Mouse (Mus musculus) liver, embryonic 11.5 days (tissue): ENCODE data around the gene Spint2. TPM values are rescaled to one million over a fixed set of nuclear protein-coding genes. Genes with fewer than 3 reads are reported as not detected.
A peak's percentile ranks its signal among the peaks of the same experiment; 100 is the strongest.

Source experiments
- ATAC-seq: fragments of 200-750 bp; cut with Nextera tagmentation; replicated peaks from 2 replicates; pipeline ENCODE4 v1.8.0; 2017; ENCODE audit warnings: moderate number of reproducible peaks, mild to moderate bottlenecking, moderate TSS enrichment, moderate library complexity; ENCODE audit not compliant: low FRiP score
- DNase-seq: peaks from one replicate; pipeline ENCODE4 v3.0.0-alpha.2; 2017; ENCODE audit warnings: low spot score
- H3K27ac ChIP-seq: fragments of 300-500 bp; sonication (generic); 2 replicates; pipeline ENCODE4 v1.5.1; 2014; ENCODE audit warnings: mild to moderate bottlenecking, low read depth, low read length, control low read depth
- H3K27me3 ChIP-seq: fragments of 300-500 bp; sonication (generic); replicated peaks from 2 replicates; pipeline ENCODE4 v1.6.1; 2014; ENCODE audit warnings: low read length, mixed read lengths; ENCODE audit not compliant: control insufficient read depth, insufficient read depth
- H3K36me3 ChIP-seq: fragments of 300-500 bp; sonication (generic); 2 replicates; pipeline ENCODE4 v1.6.1; 2014; ENCODE audit warnings: mild to moderate bottlenecking, low read length, moderate library complexity, mixed read lengths; ENCODE audit not compliant: control insufficient read depth, insufficient read depth
- H3K4me1 ChIP-seq: fragments of 300-500 bp; sonication (generic); replicated peaks from 2 replicates; pipeline ENCODE4 v1.6.1; 2014; ENCODE audit warnings: low read length, mixed read lengths; ENCODE audit not compliant: control insufficient read depth, insufficient read depth
- H3K4me2 ChIP-seq: fragments of 300-500 bp; sonication (generic); 2 replicates; pipeline ENCODE4 v1.6.1; 2014; ENCODE audit warnings: mild to moderate bottlenecking, control low read depth, moderate library complexity
- H3K4me3 ChIP-seq: fragments of 300-500 bp; sonication (generic); 2 replicates; pipeline ENCODE4 v1.5.1; 2014; ENCODE audit warnings: low read depth, low read length, control low read depth
- H3K9ac ChIP-seq: fragments of 300-500 bp; sonication (generic); 2 replicates; pipeline ENCODE4 v1.6.1; 2014; ENCODE audit warnings: low read depth, low read length, control low read depth
- H3K9me3 ChIP-seq: fragments of 300-500 bp; sonication (generic); 2 replicates; pipeline ENCODE4 v1.6.1; 2016; ENCODE audit warnings: low read length, inconsistent platforms, mixed read lengths; ENCODE audit not compliant: control insufficient read depth
- WGBS: fragments of 180-500 bp; shearing (Covaris S2); extraction: QIAGEN DNeasy Blood & Tissue Kit; methylation state at CpG from one replicate; pipeline ENCODE4 v1.1.7; 2014; 5-methylcytosine and 5-hydroxymethylcytosine counted together
- polyA plus RNA-seq: library from polyadenylated mRNA; unstranded; fragments of >200 nt; fragmentation: Nextera tagmentation; extraction: Ambion mirVana; gene quantifications from 2 replicates; pipeline ENCODE4 v1.2.1, GENCODE M21; 2014

Spint2 gene
- polyA plus RNA-seq, 1 experiment from 2014 or later, result 53.7 TPM

DNA sequence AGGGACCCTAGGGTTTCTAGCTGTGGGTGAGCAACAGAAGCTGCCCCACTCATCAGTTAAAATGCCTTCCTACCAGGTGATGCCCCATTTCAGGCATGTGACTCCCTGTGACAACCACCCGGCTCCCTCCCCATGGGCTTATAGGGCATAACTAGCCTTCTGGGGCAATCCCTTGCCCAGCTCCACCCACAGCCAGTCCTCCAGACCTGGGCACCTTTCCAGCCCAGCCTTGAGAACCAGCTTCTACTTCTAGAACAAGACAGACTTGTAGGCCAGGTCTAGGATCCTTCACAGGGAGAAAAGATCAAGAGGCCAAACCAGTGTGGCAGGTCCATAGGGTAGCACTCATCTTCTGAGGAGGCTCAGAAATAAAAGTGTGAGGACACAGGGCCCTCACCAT lies 24.3 kb downstream of the Spint2 start:
- WGBS, result 80% methylated on average over 1 of the region's 1 CpGs
- H3K27ac ChIP-seq, result no peak overlapping the region
- no peak for ATAC-seq

GRCm38 (mm10) chr7:29255875-29256274 lies 25.8 kb downstream of the Spint2 start:
- H3K9me3 ChIP-seq, result no peaks in the 10 kb centered on the region
- H3K27me3 ChIP-seq, result no peaks in the 10 kb centered on the region
- H3K36me3 ChIP-seq, result no peaks in the 10 kb centered on the region
- peaks cover 18% of the 10 kb centered on the region for H3K4me1 ChIP-seq
- no peak overlapping the region for H3K4me2 ChIP-seq
- no peak overlapping the region for H3K9ac ChIP-seq
- H3K27ac ChIP-seq, result no peak overlapping the region
- WGBS, result 80% methylated on average over 4 of the region's 4 CpGs
- DNase-seq, result no peak
- H3K4me3 ChIP-seq, result no peak overlapping the region
- ATAC-seq, result no peak

More for the DNA sequence above, 24.3 kb downstream of the Spint2 start:
- Histone ChIP-seq H3K4me3 (no peak overlapping the region), H3K36me3 (no peaks in the 10 kb centered on the region), H3K9ac (no peak overlapping the region), H3K9me3 (no peaks in the 10 kb centered on the region), H3K4me2 (no peak overlapping the region), H3K4me1 (peaks cover 18% of the 10 kb centered on the region), H3K27me3 (no peaks in the 10 kb centered on the region)
- DNase-seq, result no peak

DNA sequence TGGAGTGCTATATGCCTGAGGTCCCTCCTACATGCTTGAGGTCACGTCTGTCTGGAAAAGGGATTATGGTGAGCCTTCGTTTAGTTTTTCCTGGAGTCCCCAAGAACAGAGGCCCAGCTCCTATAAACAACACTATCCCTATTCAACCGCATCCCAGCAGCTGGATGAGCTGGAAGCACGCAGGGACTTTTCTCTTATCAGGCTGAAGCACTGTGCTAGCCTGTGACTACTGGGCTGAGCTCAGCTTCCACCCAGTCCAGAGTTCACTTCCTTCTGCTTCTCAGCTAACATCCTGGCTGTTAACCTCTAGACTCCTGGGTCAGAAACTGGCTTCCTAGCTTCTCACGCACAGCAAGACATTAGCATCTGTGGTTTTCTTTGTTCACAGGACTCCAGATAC lies 27.9 kb downstream of the Spint2 start:
- ATAC-seq, result no peak; the same call in 1 of the 2 replicates
- no peaks in the 10 kb centered on the region for H3K27me3 ChIP-seq
- no peak overlapping the region for H3K4me3 ChIP-seq
- no peak overlapping the region for H3K9ac ChIP-seq
- 28% methylated on average over 5 of the region's 5 CpGs for WGBS
- H3K36me3 ChIP-seq, result no peaks in the 10 kb centered on the region
- H3K4me2 ChIP-seq, result no peak overlapping the region
- no peak for DNase-seq
- H3K9me3 ChIP-seq, result no peaks in the 10 kb centered on the region
- H3K27ac ChIP-seq, result peak overlapping the region; percentile 26; the same call in 1 of the 2 replicates
- peaks cover 19% of the 10 kb centered on the region for H3K4me1 ChIP-seq

- Histone ChIP-seq H3K4me3 (no peak overlapping the region), H3K36me3 (no peaks in the 10 kb centered on the region), H3K4me1 (peaks cover 28% of the 10 kb centered on the region), H3K27ac (no peak overlapping the region), H3K4me2 (no peak overlapping the region), H3K9ac (no peak overlapping the region), H3K9me3 (no peaks in the 10 kb centered on the region), H3K27me3 (no peaks in the 10 kb centered on the region)
- ATAC-seq (no peak), DNase-seq (no peak)
- 78% methylated on average over 3 of the region's 3 CpGs for WGBS
These were observed 30.5 kb downstream of the Spint2 start for GRCm38 (mm10) chr7:29251166-29251565.

GRCm38 (mm10) chr7:29248261-29248841 lies 33.4 kb downstream of the Spint2 start, which contains the start of gene 2200002D01Rik:
Gene 2200002D01Rik, minus strand, starts transcription at chr7:29248466.
- Histone ChIP-seq H3K9ac (peak within 1 kb of the TSS; percentile 10), H3K4me3 (peak within 1 kb of the TSS; percentile 49), H3K4me1 (peaks cover 18% of the 10 kb centered on the region), H3K9me3 (no peaks in the 10 kb centered on the region), H3K27me3 (no peaks in the 10 kb centered on the region), H3K4me2 (peak within 1 kb of the TSS; percentile 69), H3K36me3 (peaks cover 12% of the 10 kb centered on the region; the same call in 1 of the 2 replicates), H3K27ac (no peak within 1 kb of the TSS)
- DNase-seq (no peak), ATAC-seq (peak; percentile 28)
- WGBS, result 18% methylated on average over 20 of the region's 20 CpGs

DNA sequence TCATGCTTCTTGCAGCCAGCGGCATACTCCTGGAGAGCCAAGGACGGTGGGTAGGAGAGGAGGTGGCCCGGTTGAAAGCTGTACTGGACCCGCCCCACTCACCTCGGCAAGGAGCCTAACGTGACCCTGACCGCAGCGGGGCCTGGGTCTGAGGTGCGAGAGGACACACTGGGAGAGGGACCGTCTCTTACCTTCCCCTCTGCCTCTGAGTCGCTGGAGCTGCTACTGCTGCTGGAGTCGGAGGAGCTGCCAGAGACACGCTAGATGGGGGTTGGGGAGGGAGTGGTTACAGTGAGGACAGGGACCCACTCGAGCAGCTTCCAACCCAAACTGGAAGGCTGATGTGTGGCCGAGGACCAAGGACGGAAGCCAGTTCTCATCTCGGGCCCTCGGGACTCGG lies 34.0 kb downstream of the Spint2 start:
- peak overlapping the region; percentile 69 for H3K4me2 ChIP-seq
- DNase-seq (no peak), ATAC-seq (peak; percentile 28; the same call in 1 of the 2 replicates)
- H3K4me3 ChIP-seq, result peak overlapping the region; percentile 49
- no peak overlapping the region for H3K27ac ChIP-seq
- WGBS, result 15% methylated on average over 19 of the region's 19 CpGs
- H3K36me3 ChIP-seq, result peaks cover 12% of the 10 kb centered on the region; the same call in 1 of the 2 replicates
- peaks cover 15% of the 10 kb centered on the region for H3K4me1 ChIP-seq
- peak overlapping the region; percentile 10 for H3K9ac ChIP-seq
- no peaks in the 10 kb centered on the region for H3K9me3 ChIP-seq
- H3K27me3 ChIP-seq, result no peaks in the 10 kb centered on the region

DNA sequence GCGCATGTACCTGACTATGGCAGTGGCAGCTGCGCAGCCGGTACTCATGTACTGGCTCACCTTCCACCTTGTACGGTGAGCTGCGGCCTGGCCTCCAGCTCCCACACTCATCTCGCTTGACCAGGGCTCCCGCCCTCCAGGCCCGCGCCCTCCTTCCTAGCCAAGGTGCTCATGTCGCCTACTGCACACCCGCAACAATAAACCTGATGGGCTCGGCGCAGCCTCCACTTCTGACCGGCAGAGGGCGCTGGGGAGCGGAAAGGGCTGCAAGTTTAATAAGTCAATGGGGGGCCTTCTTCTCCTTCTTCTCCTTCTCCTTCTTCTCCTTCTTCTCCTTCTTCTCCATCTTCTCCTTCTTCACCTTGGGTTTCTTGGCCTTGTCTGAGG lies 34.4 kb downstream of the Spint2 start:
- H3K27ac ChIP-seq, result no peak overlapping the region
- 24% methylated on average over 16 of the region's 16 CpGs for WGBS

GRCm38 (mm10) chr7:29246619-29247313 lies 34.9 kb downstream of the Spint2 start:
- H3K4me3 ChIP-seq, result no peak overlapping the region
- H3K9ac ChIP-seq, result no peak overlapping the region
- H3K9me3 ChIP-seq, result no peaks in the 10 kb centered on the region
- peak overlapping the region; percentile 69 for H3K4me2 ChIP-seq
- H3K4me1 ChIP-seq, result peaks cover 15% of the 10 kb centered on the region
- DNase-seq, result no peak
- WGBS, result 78% methylated on average over 21 of the region's 21 CpGs
- H3K27ac ChIP-seq, result no peak overlapping the region
- peak; percentile 8; the same call in 1 of the 2 replicates for ATAC-seq
- no peaks in the 10 kb centered on the region for H3K27me3 ChIP-seq
- peaks cover 12% of the 10 kb centered on the region; the same call in 1 of the 2 replicates for H3K36me3 ChIP-seq

More for the DNA sequence above, 34.4 kb downstream of the Spint2 start:
- Histone ChIP-seq H3K9ac (peak overlapping the region; percentile 10), H3K4me3 (peak overlapping the region; percentile 49), H3K4me2 (peak overlapping the region; percentile 69), H3K27me3 (no peaks in the 10 kb centered on the region), H3K36me3 (peaks cover 12% of the 10 kb centered on the region; the same call in 1 of the 2 replicates), H3K9me3 (no peaks in the 10 kb centered on the region), H3K4me1 (peaks cover 15% of the 10 kb centered on the region)
- DNase-seq, result peak; percentile 83
- peak; percentile 28; the same call in 1 of the 2 replicates for ATAC-seq
